Mouse (Mus musculus): ENCODE results near the gene Gkap1. TPM values are rescaled to one million over a fixed set of nuclear protein-coding genes. Genes with fewer than 3 reads are reported as not detected.
A peak's percentile ranks its signal among the peaks of the same experiment; 100 is the strongest.

The Gkap1 gene
- polyA plus RNA-seq, 1 experiment from 2014 or later = 29.7 TPM

GRCm38 (mm10) chr13:58214346-58215252, 60.9 kb downstream of the Gkap1 start:
- peak; percentile 76 for ATAC-seq (ENCODE audit: low read depth)
- peak overlapping the region; percentile 92 for H3K27ac ChIP-seq (replicated peaks)
- whole genome bisulfite sequencing = 3% methylated on average over 31 of the region's 49 CpGs

GRCm38 (mm10) chr13:58213801-58214200, 61.7 kb downstream of the Gkap1 start:
- no peak for ATAC-seq (ENCODE audit: low read depth)
- Histone ChIP-seq H3K4me2 (peak overlapping the region; percentile 86), H3K27me3 (no peaks in the 10 kb centered on the region), H3K9me3 (no peaks in the 10 kb centered on the region), H3K4me3 (peak overlapping the region; percentile 95), H3K4me1 (replicated peaks) (peaks cover 39% of the 10 kb centered on the region), H3K9ac (peak overlapping the region; percentile 97), H3K27ac (replicated peaks) (no peak overlapping the region), H3K36me3 (no peaks in the 10 kb centered on the region)
- 78% methylated on average over 8 of the region's 8 CpGs for whole genome bisulfite sequencing

More at GRCm38 (mm10) chr13:58214346-58215252, 60.9 kb downstream of the Gkap1 start:
- Histone ChIP-seq H3K4me1 (replicated peaks) (peaks cover 39% of the 10 kb centered on the region), H3K36me3 (no peaks in the 10 kb centered on the region), H3K9me3 (no peaks in the 10 kb centered on the region), H3K4me3 (peak overlapping the region; percentile 95), H3K9ac (peak overlapping the region; percentile 97), H3K4me2 (peak overlapping the region; percentile 86), H3K27me3 (no peaks in the 10 kb centered on the region)

GRCm38 (mm10) chr13:58212530-58212929, 63.0 kb downstream of the Gkap1 start:
- Histone ChIP-seq H3K9ac (no peak overlapping the region), H3K4me2 (no peak overlapping the region), H3K36me3 (no peaks in the 10 kb centered on the region), H3K27ac (replicated peaks) (no peak overlapping the region), H3K27me3 (no peaks in the 10 kb centered on the region), H3K4me1 (replicated peaks) (peaks cover 39% of the 10 kb centered on the region), H3K4me3 (no peak overlapping the region), H3K9me3 (no peaks in the 10 kb centered on the region)
- 82% methylated on average over 2 of the region's 2 CpGs for WGBS
- no peak for ATAC-seq (ENCODE audit: low read depth)

GRCm38 (mm10) chr13:58210441-58210840, 65.1 kb downstream of the Gkap1 start:
- no peak overlapping the region for H3K4me3 ChIP-seq
- no peak for ATAC-seq (ENCODE audit: low read depth)
- H3K4me2 ChIP-seq = no peak overlapping the region
- H3K4me1 ChIP-seq (replicated peaks) = peaks cover 33% of the 10 kb centered on the region
- H3K9me3 ChIP-seq = no peaks in the 10 kb centered on the region
- H3K27ac ChIP-seq (replicated peaks) = no peak overlapping the region
- no peaks in the 10 kb centered on the region for H3K36me3 ChIP-seq
- no peak overlapping the region for H3K9ac ChIP-seq
- 82% methylated on average over 5 of the region's 5 CpGs for WGBS
- no peaks in the 10 kb centered on the region for H3K27me3 ChIP-seq

- H3K27me3 ChIP-seq = no peaks in the 10 kb centered on the region
- H3K9ac ChIP-seq = no peak overlapping the region
- H3K4me2 ChIP-seq = no peak overlapping the region
- no peak for ATAC-seq (ENCODE audit: low read depth)
- H3K4me3 ChIP-seq = no peak overlapping the region
- no peak overlapping the region for H3K27ac ChIP-seq (replicated peaks)
- H3K9me3 ChIP-seq = no peaks in the 10 kb centered on the region
- 86% methylated on average over 4 of the region's 4 CpGs for WGBS
- H3K36me3 ChIP-seq = no peaks in the 10 kb centered on the region
- peaks cover 16% of the 10 kb centered on the region; the same call in 1 of the 2 replicates for H3K4me1 ChIP-seq (replicated peaks)
These were observed 69.4 kb downstream of the Gkap1 start for GRCm38 (mm10) chr13:58206084-58206483.

GRCm38 (mm10) chr13:58204986-58205385, 70.5 kb downstream of the Gkap1 start:
- 79% methylated on average over 4 of the region's 4 CpGs for WGBS
- no peak for ATAC-seq (ENCODE audit: low read depth)
- Histone ChIP-seq H3K36me3 (no peaks in the 10 kb centered on the region), H3K9me3 (no peaks in the 10 kb centered on the region), H3K4me1 (replicated peaks) (peaks cover 11% of the 10 kb centered on the region; the same call in 1 of the 2 replicates), H3K27me3 (no peaks in the 10 kb centered on the region), H3K4me2 (no peak overlapping the region), H3K27ac (replicated peaks) (no peak overlapping the region), H3K4me3 (no peak overlapping the region), H3K9ac (no peak overlapping the region)

- Histone ChIP-seq H3K4me3 (no peak overlapping the region), H3K4me1 (replicated peaks) (peaks cover 11% of the 10 kb centered on the region; the same call in 1 of the 2 replicates), H3K27ac (replicated peaks) (no peak overlapping the region), H3K36me3 (no peaks in the 10 kb centered on the region), H3K9me3 (no peaks in the 10 kb centered on the region), H3K9ac (no peak overlapping the region), H3K4me2 (no peak overlapping the region), H3K27me3 (no peaks in the 10 kb centered on the region)
- WGBS = 92% methylated on average over 3 of the region's 3 CpGs
- ATAC-seq (ENCODE audit: low read depth) = no peak
These were observed 71.3 kb downstream of the Gkap1 start for GRCm38 (mm10) chr13:58204202-58204601.

- Histone ChIP-seq H3K27ac (replicated peaks) (no peak overlapping the region), H3K27me3 (no peaks in the 10 kb centered on the region), H3K36me3 (peaks cover 3% of the 10 kb centered on the region), H3K9ac (no peak overlapping the region), H3K4me2 (no peak overlapping the region), H3K4me3 (no peak overlapping the region), H3K4me1 (replicated peaks) (peaks cover 11% of the 10 kb centered on the region; the same call in 1 of the 2 replicates), H3K9me3 (no peaks in the 10 kb centered on the region)
- 88% methylated on average over 1 of the region's 1 CpGs for WGBS
- ATAC-seq (ENCODE audit: low read depth) = no peak
These were observed 72.6 kb downstream of the Gkap1 start for GRCm38 (mm10) chr13:58202903-58203302.

- WGBS = 92% methylated on average over 3 of the region's 3 CpGs
- Histone ChIP-seq H3K27me3 (no peaks in the 10 kb centered on the region), H3K4me1 (replicated peaks) (peaks cover 11% of the 10 kb centered on the region; the same call in 1 of the 2 replicates), H3K9me3 (no peaks in the 10 kb centered on the region), H3K36me3 (peaks cover 13% of the 10 kb centered on the region), H3K4me2 (no peak overlapping the region), H3K4me3 (no peak overlapping the region), H3K27ac (replicated peaks) (no peak overlapping the region), H3K9ac (no peak overlapping the region)
- ATAC-seq (ENCODE audit: low read depth) = no peak
These were observed 73.6 kb downstream of the Gkap1 start for GRCm38 (mm10) chr13:58201908-58202307.

- no peaks in the 10 kb centered on the region for H3K9me3 ChIP-seq
- H3K4me3 ChIP-seq = no peak overlapping the region
- ATAC-seq (ENCODE audit: low read depth) = no peak
- no peaks in the 10 kb centered on the region for H3K27me3 ChIP-seq
- H3K4me2 ChIP-seq = no peak overlapping the region
- H3K4me1 ChIP-seq (replicated peaks) = peaks cover 11% of the 10 kb centered on the region; the same call in 1 of the 2 replicates
- peaks cover 15% of the 10 kb centered on the region for H3K36me3 ChIP-seq
- no peak overlapping the region for H3K9ac ChIP-seq
- 91% methylated on average over 6 of the region's 6 CpGs for WGBS
- no peak overlapping the region for H3K27ac ChIP-seq (replicated peaks)
These were observed 74.2 kb downstream of the Gkap1 start for GRCm38 (mm10) chr13:58201343-58201742.

GRCm38 (mm10) chr13:58197981-58198640, 77.4 kb downstream of the Gkap1 start:
- H3K4me1 ChIP-seq (replicated peaks) = peaks cover 4% of the 10 kb centered on the region; the same call in 1 of the 2 replicates
- 94% methylated on average over 7 of the region's 7 CpGs for WGBS
- no peak overlapping the region for H3K27ac ChIP-seq (replicated peaks)
- no peaks in the 10 kb centered on the region for H3K27me3 ChIP-seq
- peaks cover 34% of the 10 kb centered on the region for H3K36me3 ChIP-seq
- H3K4me2 ChIP-seq = no peak overlapping the region
- no peak overlapping the region for H3K4me3 ChIP-seq
- ATAC-seq (ENCODE audit: low read depth) = no peak
- H3K9me3 ChIP-seq = no peaks in the 10 kb centered on the region
- H3K9ac ChIP-seq = no peak overlapping the region

- Histone ChIP-seq H3K4me3 (no peak overlapping the region), H3K27ac (replicated peaks) (no peak overlapping the region), H3K4me1 (replicated peaks) (no peaks in the 10 kb centered on the region), H3K36me3 (peaks cover 39% of the 10 kb centered on the region), H3K9ac (no peak overlapping the region), H3K4me2 (no peak overlapping the region), H3K27me3 (no peaks in the 10 kb centered on the region), H3K9me3 (no peaks in the 10 kb centered on the region)
- no peak for ATAC-seq (ENCODE audit: low read depth)
- 86% methylated on average over 3 of the region's 3 CpGs for WGBS
These were observed 78.3 kb downstream of the Gkap1 start for GRCm38 (mm10) chr13:58197211-58197610.
